Mouse (Mus musculus) erythroblast, embryonic 14.5 days (primary cell): ENCODE data around the gene Aco2.

Experiments used
- GATA1 ChIP-seq: IDR thresholded peaks from 2 replicates; pipeline ENCODE4 v1.6.1; 2012; ENCODE audit warnings: low read length, inconsistent platforms, mixed read lengths
- TAL1 ChIP-seq: IDR thresholded peaks from 3 replicates; pipeline ENCODE4 v1.6.1; 2012; ENCODE audit warnings: low read length, inconsistent platforms, mixed read lengths

GRCm38 (mm10) chr15:81937098-81937972, 65.2 kb downstream of the Aco2 start:
- TF ChIP-seq TAL1 (no peak), GATA1 (no peak)
